Mouse (Mus musculus) intestine, embryonic 14.5 days (tissue): ENCODE measurements around the gene Nfu1. TPM values are rescaled to one million over a fixed set of nuclear protein-coding genes. Genes with fewer than 3 reads are reported as not detected.

ENCODE experiments used
- ATAC-seq: fragments of 200-750 bp; cut with Nextera tagmentation; replicated peaks from 2 replicates; pipeline ENCODE4 v1.8.0; 2017; ENCODE audit warnings: low read depth, moderate number of reproducible peaks, moderate TSS enrichment, moderate library complexity; ENCODE audit not compliant: low FRiP score, low TSS enrichment
- DNase-seq: peaks from one replicate; pipeline ENCODE4 v3.0.0-alpha.2; 2018; ENCODE audit warnings: low spot score
- H3K27ac ChIP-seq: fragments of 300-500 bp; sonication (generic); 2 replicates; pipeline ENCODE4 v1.5.1; 2014; ENCODE audit warnings: low read depth, mild to moderate bottlenecking, control low read depth
- H3K27me3 ChIP-seq: fragments of 300-500 bp; sonication (generic); replicated peaks from 2 replicates; pipeline ENCODE4 v1.6.1; 2014; ENCODE audit warnings: low read length, control low read depth; ENCODE audit not compliant: control insufficient read depth, insufficient read depth
- H3K36me3 ChIP-seq: fragments of 300-500 bp; sonication (generic); 2 replicates; pipeline ENCODE4 v1.6.1; 2014; ENCODE audit warnings: low read length, control low read depth; ENCODE audit not compliant: control insufficient read depth, insufficient read depth
- H3K4me1 ChIP-seq: fragments of 300-500 bp; sonication (generic); replicated peaks from 2 replicates; pipeline ENCODE4 v1.6.1; 2014; ENCODE audit warnings: low read length, control low read depth, mixed read lengths; ENCODE audit not compliant: control insufficient read depth, insufficient read depth
- H3K4me2 ChIP-seq: fragments of 300-500 bp; sonication (generic); 2 replicates; pipeline ENCODE4 v1.6.1; 2014; ENCODE audit warnings: low read length
- H3K4me3 ChIP-seq: fragments of 300-500 bp; sonication (generic); 2 replicates; pipeline ENCODE4 v1.5.1; 2014; ENCODE audit warnings: low read depth, low read length, control low read depth, mixed read lengths
- H3K9ac ChIP-seq: fragments of 300-500 bp; sonication (generic); 2 replicates; pipeline ENCODE4 v1.6.1; 2014; ENCODE audit warnings: mild to moderate bottlenecking, low read length
- H3K9me3 ChIP-seq: fragments of 300-500 bp; sonication (generic); 2 replicates; pipeline ENCODE4 v1.6.1; 2016; ENCODE audit warnings: low read length, control low read depth; ENCODE audit not compliant: control insufficient read depth
- WGBS: fragments of 180-500 bp; shearing (Covaris S2); extraction: QIAGEN DNeasy Blood & Tissue Kit; methylation state at CpG from one replicate; pipeline ENCODE4 v1.1.7; 2014; 5-methylcytosine and 5-hydroxymethylcytosine counted together
- polyA plus RNA-seq: library from polyadenylated mRNA; unstranded; fragments of >200 nt; fragmentation: Nextera tagmentation; extraction: Ambion mirVana; gene quantifications from 2 replicates; pipeline ENCODE4 v1.2.1, GENCODE M21; 2014

Nfu1 gene
- polyA plus RNA-seq, 1 experiment from 2014 or later = 94.3 TPM

- H3K36me3 ChIP-seq = peaks cover 80% of the 10 kb centered on the region
- no peaks in the 10 kb centered on the region for H3K9me3 ChIP-seq
- WGBS = 82% methylated on average over 4 of the region's 4 CpGs
- no peak overlapping the region for H3K9ac ChIP-seq
- ATAC-seq = no peak
- DNase-seq = no peak
- no peaks in the 10 kb centered on the region for H3K27me3 ChIP-seq
- no peak overlapping the region for H3K27ac ChIP-seq
- no peak overlapping the region for H3K4me2 ChIP-seq
- H3K4me3 ChIP-seq = no peak overlapping the region
- no peaks in the 10 kb centered on the region for H3K4me1 ChIP-seq
Measured at GRCm38 (mm10) chr6:87070641-87071040, 61.6 kb downstream of the Nfu1 start.

- H3K4me3 ChIP-seq = no peak overlapping the region
Measured at GRCm38 (mm10) chr6:87072759-87073158, 63.7 kb downstream of the Nfu1 start.

GRCm38 (mm10) chr6:87075092-87075685 lies 66.2 kb downstream of the Nfu1 start:
- WGBS = 77% methylated on average over 3 of the region's 3 CpGs
- H3K4me1 ChIP-seq = no peaks in the 10 kb centered on the region
- no peaks in the 10 kb centered on the region for H3K27me3 ChIP-seq
- no peak overlapping the region for H3K4me2 ChIP-seq
- peaks cover 76% of the 10 kb centered on the region for H3K36me3 ChIP-seq
- no peak overlapping the region for H3K9ac ChIP-seq
- no peaks in the 10 kb centered on the region for H3K9me3 ChIP-seq
- H3K27ac ChIP-seq = no peak overlapping the region
- ATAC-seq (no peak), DNase-seq (no peak)
- no peak overlapping the region for H3K4me3 ChIP-seq

More at GRCm38 (mm10) chr6:87072759-87073158, 63.7 kb downstream of the Nfu1 start:
- H3K36me3 ChIP-seq = peaks cover 78% of the 10 kb centered on the region
- no peaks in the 10 kb centered on the region for H3K27me3 ChIP-seq
- H3K4me1 ChIP-seq = no peaks in the 10 kb centered on the region
- 66% methylated on average over 4 of the region's 4 CpGs for WGBS
- ATAC-seq = no peak
- no peaks in the 10 kb centered on the region for H3K9me3 ChIP-seq
- H3K9ac ChIP-seq = no peak overlapping the region
- H3K27ac ChIP-seq = no peak overlapping the region
- no peak for DNase-seq
- H3K4me2 ChIP-seq = no peak overlapping the region

Other genes with a start within 250 kb of the Nfu1 start
- 166 and 167 TPM in 2 replicates for gene Anxa4, start 215.7 kb upstream of the Nfu1 start, polyA plus RNA-seq
- gene Aak1, start 159.7 kb upstream of the Nfu1 start, polyA plus RNA-seq = 14.0 and 14.7 TPM in 2 replicates
- 21.6 and 22.6 TPM in 2 replicates for gene Gfpt1, start 33.6 kb downstream of the Nfu1 start, polyA plus RNA-seq
- gene D6Ertd527e, start 95.5 kb downstream of the Nfu1 start, polyA plus RNA-seq = 0.36 and 0.61 TPM in 2 replicates